Mouse (Mus musculus) hindbrain, embryonic 15.5 days (tissue): ENCODE measurements at regions not wholly inside any gene's neighbourhood (a gene's known extent, or its start where the extent isn't known, plus 50 kb on each side); places are given as distances from the start of the nearest gene placed in this dataset.
A peak's percentile ranks its signal among the peaks of the same experiment; 100 is the strongest.

ENCODE experiments used
- ATAC-seq: fragments of 200-750 bp; cut with Nextera tagmentation; 2 replicates; pipeline ENCODE4 v1.8.0; 2017; ENCODE audit warnings: low read depth, moderate number of reproducible peaks, moderate TSS enrichment; ENCODE audit not compliant: low FRiP score
- H3K27ac ChIP-seq: fragments of 300-500 bp; sonication (generic); replicated peaks from 2 replicates; pipeline ENCODE4 v1.5.1; 2015; ENCODE audit warnings: mild to moderate bottlenecking, inconsistent platforms
- H3K27me3 ChIP-seq: fragments of 300-500 bp; sonication (generic); 2 replicates; pipeline ENCODE4 v1.6.1; 2015; ENCODE audit warnings: control low read depth, inconsistent platforms
- H3K36me3 ChIP-seq: fragments of 300-500 bp; sonication (generic); 2 replicates; pipeline ENCODE4 v1.6.1; 2015; ENCODE audit warnings: control low read depth, inconsistent platforms
- H3K4me1 ChIP-seq: fragments of 300-500 bp; sonication (generic); replicated peaks from 2 replicates; pipeline ENCODE4 v1.6.1; 2015; ENCODE audit warnings: control low read depth, inconsistent platforms
- H3K4me2 ChIP-seq: fragments of 300-500 bp; sonication (generic); 2 replicates; pipeline ENCODE4 v1.6.1; 2015; ENCODE audit warnings: moderate library complexity, mild to moderate bottlenecking, inconsistent platforms
- H3K4me3 ChIP-seq: fragments of 300-500 bp; sonication (generic); 2 replicates; pipeline ENCODE4 v1.5.1; 2015; ENCODE audit warnings: mild to moderate bottlenecking, inconsistent platforms
- H3K9ac ChIP-seq: fragments of 300-500 bp; sonication (generic); 2 replicates; pipeline ENCODE4 v1.6.1; 2015; ENCODE audit warnings: inconsistent platforms
- H3K9me3 ChIP-seq: fragments of 300-500 bp; sonication (generic); 2 replicates; pipeline ENCODE4 v1.6.1; 2016; ENCODE audit warnings: control low read depth, inconsistent platforms
- WGBS: fragments of 180-500 bp; shearing (Covaris S2); methylation state at CpG from one replicate; pipeline ENCODE4 v1.1.7; 2015; 5-methylcytosine and 5-hydroxymethylcytosine counted together

GRCm38 (mm10) chr15:96944741-96945140 is 111.0 kb downstream of the Slc38a4 start:
- H3K36me3 ChIP-seq, result no peaks in the 10 kb centered on the region
- 98% methylated on average over 4 of the region's 4 CpGs for WGBS
- H3K27me3 ChIP-seq, result no peaks in the 10 kb centered on the region
- H3K9me3 ChIP-seq, result no peaks in the 10 kb centered on the region
- H3K27ac ChIP-seq, result no peak overlapping the region
- H3K9ac ChIP-seq, result no peak overlapping the region
- H3K4me3 ChIP-seq, result no peak overlapping the region
- no peak for ATAC-seq
- H3K4me1 ChIP-seq, result no peaks in the 10 kb centered on the region
- no peak overlapping the region for H3K4me2 ChIP-seq

GRCm38 (mm10) chr15:96942651-96943050 is 113.1 kb downstream of the Slc38a4 start:
- Histone ChIP-seq H3K27ac (no peak overlapping the region), H3K4me2 (no peak overlapping the region), H3K4me1 (no peaks in the 10 kb centered on the region), H3K9me3 (no peaks in the 10 kb centered on the region), H3K36me3 (no peaks in the 10 kb centered on the region), H3K9ac (no peak overlapping the region), H3K4me3 (no peak overlapping the region), H3K27me3 (no peaks in the 10 kb centered on the region)
- WGBS, result 86% methylated on average over 4 of the region's 4 CpGs
- ATAC-seq, result no peak

GRCm38 (mm10) chr15:96938406-96938805 is 117.3 kb downstream of the Slc38a4 start:
- H3K4me1 ChIP-seq, result peaks cover 5% of the 10 kb centered on the region; the same call in 1 of the 2 replicates
- 90% methylated on average over 4 of the region's 4 CpGs for WGBS
- no peak overlapping the region for H3K9ac ChIP-seq

GRCm38 (mm10) chr15:96937623-96938022 is 118.1 kb downstream of the Slc38a4 start:
- WGBS, result 84% methylated on average over 6 of the region's 6 CpGs
- Histone ChIP-seq H3K4me3 (no peak overlapping the region), H3K27ac (no peak overlapping the region), H3K36me3 (no peaks in the 10 kb centered on the region), H3K9ac (no peak overlapping the region), H3K9me3 (no peaks in the 10 kb centered on the region), H3K4me2 (no peak overlapping the region), H3K27me3 (no peaks in the 10 kb centered on the region), H3K4me1 (peaks cover 6% of the 10 kb centered on the region; the same call in 1 of the 2 replicates)
- no peak for ATAC-seq

More at GRCm38 (mm10) chr15:96938406-96938805, 117.3 kb downstream of the Slc38a4 start:
- Histone ChIP-seq H3K4me3 (no peak overlapping the region), H3K9me3 (no peaks in the 10 kb centered on the region), H3K36me3 (no peaks in the 10 kb centered on the region), H3K4me2 (no peak overlapping the region), H3K27ac (no peak overlapping the region), H3K27me3 (no peaks in the 10 kb centered on the region)
- no peak for ATAC-seq

- 7% methylated on average over 18 of the region's 18 CpGs for WGBS
- ATAC-seq, result peak; percentile 92
- peak overlapping the region; percentile 32; the same call in 1 of the 2 replicates for H3K9ac ChIP-seq
- H3K36me3 ChIP-seq, result no peaks in the 10 kb centered on the region
- peak overlapping the region; percentile 56 for H3K4me2 ChIP-seq
- peak overlapping the region; percentile 26 for H3K4me3 ChIP-seq
- H3K4me1 ChIP-seq, result peaks cover 6% of the 10 kb centered on the region; the same call in 1 of the 2 replicates
- H3K27ac ChIP-seq, result no peak overlapping the region
- no peaks in the 10 kb centered on the region for H3K27me3 ChIP-seq
- no peaks in the 10 kb centered on the region for H3K9me3 ChIP-seq
Measured at GRCm38 (mm10) chr15:96936705-96937346, 118.9 kb downstream of the Slc38a4 start.

- H3K9me3 ChIP-seq, result no peaks in the 10 kb centered on the region
- peaks cover 6% of the 10 kb centered on the region; the same call in 1 of the 2 replicates for H3K4me1 ChIP-seq
- no peak for ATAC-seq
- H3K27me3 ChIP-seq, result no peaks in the 10 kb centered on the region
- H3K4me3 ChIP-seq, result peak overlapping the region; percentile 26
- H3K4me2 ChIP-seq, result peak overlapping the region; percentile 56
- H3K36me3 ChIP-seq, result no peaks in the 10 kb centered on the region
- 84% methylated on average over 5 of the region's 5 CpGs for WGBS
- no peak overlapping the region for H3K9ac ChIP-seq
- H3K27ac ChIP-seq, result no peak overlapping the region
Measured at GRCm38 (mm10) chr15:96936216-96936615, 119.5 kb downstream of the Slc38a4 start.

- no peaks in the 10 kb centered on the region for H3K27me3 ChIP-seq
- peaks cover 6% of the 10 kb centered on the region; the same call in 1 of the 2 replicates for H3K4me1 ChIP-seq
- no peak for ATAC-seq
- no peak overlapping the region for H3K4me2 ChIP-seq
- 34% methylated on average over 3 of the region's 3 CpGs for WGBS
- H3K9me3 ChIP-seq, result no peaks in the 10 kb centered on the region
- H3K27ac ChIP-seq, result no peak overlapping the region
- no peaks in the 10 kb centered on the region for H3K36me3 ChIP-seq
- H3K9ac ChIP-seq, result no peak overlapping the region
- no peak overlapping the region for H3K4me3 ChIP-seq
Measured at GRCm38 (mm10) chr15:96933451-96933850, 122.3 kb downstream of the Slc38a4 start.

GRCm38 (mm10) chr15:96930531-96930930 is 125.2 kb downstream of the Slc38a4 start:
- Histone ChIP-seq H3K36me3 (no peaks in the 10 kb centered on the region), H3K9ac (no peak overlapping the region), H3K4me3 (no peak overlapping the region), H3K4me1 (0 out of 2 replicates have a peak, but pooled peaks cover 3% of the 10 kb centered on the region), H3K9me3 (no peaks in the 10 kb centered on the region), H3K27ac (no peak overlapping the region), H3K27me3 (no peaks in the 10 kb centered on the region), H3K4me2 (no peak overlapping the region)
- ATAC-seq, result no peak
- WGBS, result 81% methylated on average over 6 of the region's 6 CpGs

GRCm38 (mm10) chr15:96929788-96930187 is 126.0 kb downstream of the Slc38a4 start:
- ATAC-seq, result no peak
- Histone ChIP-seq H3K4me2 (no peak overlapping the region), H3K9me3 (no peaks in the 10 kb centered on the region), H3K9ac (no peak overlapping the region), H3K27me3 (no peaks in the 10 kb centered on the region), H3K36me3 (no peaks in the 10 kb centered on the region), H3K4me1 (0 out of 2 replicates have a peak, but pooled peaks cover 3% of the 10 kb centered on the region), H3K4me3 (no peak overlapping the region), H3K27ac (no peak overlapping the region)
- WGBS, result 76% methylated on average over 4 of the region's 4 CpGs

- no peaks in the 10 kb centered on the region for H3K27me3 ChIP-seq
- no peak for ATAC-seq
- no peak overlapping the region for H3K27ac ChIP-seq
- H3K36me3 ChIP-seq, result no peaks in the 10 kb centered on the region
- H3K9ac ChIP-seq, result no peak overlapping the region
- no peak overlapping the region for H3K4me2 ChIP-seq
- H3K4me1 ChIP-seq, result 0 out of 2 replicates have a peak, but pooled peaks cover 3% of the 10 kb centered on the region
- H3K4me3 ChIP-seq, result no peak overlapping the region
- WGBS, result 88% methylated on average over 4 of the region's 4 CpGs
- H3K9me3 ChIP-seq, result no peaks in the 10 kb centered on the region
Measured at GRCm38 (mm10) chr15:96928692-96929091, 127.1 kb downstream of the Slc38a4 start.

GRCm38 (mm10) chr15:96927674-96928073 is 128.1 kb downstream of the Slc38a4 start:
- H3K4me2 ChIP-seq, result no peak overlapping the region
- no peak for ATAC-seq
- H3K27me3 ChIP-seq, result no peaks in the 10 kb centered on the region
- no peak overlapping the region for H3K9ac ChIP-seq
- no peak overlapping the region for H3K4me3 ChIP-seq
- no peaks in the 10 kb centered on the region for H3K4me1 ChIP-seq
- no peak overlapping the region for H3K27ac ChIP-seq
- H3K9me3 ChIP-seq, result no peaks in the 10 kb centered on the region
- H3K36me3 ChIP-seq, result no peaks in the 10 kb centered on the region
- 94% methylated on average over 4 of the region's 4 CpGs for WGBS

GRCm38 (mm10) chr15:96926660-96927059 is 129.1 kb downstream of the Slc38a4 start:
- H3K4me1 ChIP-seq, result no peaks in the 10 kb centered on the region
- 63% methylated on average over 1 of the region's 1 CpGs for WGBS
- ATAC-seq, result no peak
- H3K9ac ChIP-seq, result no peak overlapping the region
- H3K27me3 ChIP-seq, result no peaks in the 10 kb centered on the region
- no peaks in the 10 kb centered on the region for H3K9me3 ChIP-seq
- no peaks in the 10 kb centered on the region for H3K36me3 ChIP-seq
- H3K4me2 ChIP-seq, result no peak overlapping the region
- no peak overlapping the region for H3K4me3 ChIP-seq
- no peak overlapping the region for H3K27ac ChIP-seq

- WGBS, result 93% methylated on average over 7 of the region's 7 CpGs
- Histone ChIP-seq H3K4me1 (no peaks in the 10 kb centered on the region), H3K9me3 (no peaks in the 10 kb centered on the region), H3K4me3 (no peak overlapping the region), H3K27me3 (no peaks in the 10 kb centered on the region), H3K9ac (no peak overlapping the region), H3K36me3 (no peaks in the 10 kb centered on the region), H3K27ac (no peak overlapping the region), H3K4me2 (no peak overlapping the region)
- no peak for ATAC-seq
Measured at GRCm38 (mm10) chr15:96916586-96916985, 139.2 kb downstream of the Slc38a4 start.
